Mouse (Mus musculus): ENCODE measurements at regions not wholly inside any gene's neighbourhood (a gene's known extent, or its start where the extent isn't known, plus 50 kb on each side); places are given as distances from the start of the nearest gene placed in this dataset.
A peak's percentile ranks its signal among the peaks of the same experiment; 100 is the strongest.

GRCm38 (mm10) chr9:61669729-61670520, 244.4 kb downstream of the Rplp1 start:
- no peak for DNase-seq

GRCm38 (mm10) chr9:61668723-61669122, 245.6 kb downstream of the Rplp1 start:
- no peak for DNase-seq

GRCm38 (mm10) chr9:61668157-61668697, 246.1 kb downstream of the Rplp1 start:
- no peak for DNase-seq

GRCm38 (mm10) chr9:61667453-61668074, 246.8 kb downstream of the Rplp1 start:
- no peak for DNase-seq

GRCm38 (mm10) chr9:61666761-61667332, 247.5 kb downstream of the Rplp1 start:
- DNase-seq = no peak

GRCm38 (mm10) chr9:61666118-61666517, 248.2 kb downstream of the Rplp1 start:
- DNase-seq = no peak

GRCm38 (mm10) chr9:61665254-61665653, 249.1 kb downstream of the Rplp1 start:
- no peak for DNase-seq

GRCm38 (mm10) chr9:61664000-61664622, 250.2 kb downstream of the Rplp1 start:
- DNase-seq = no peak

GRCm38 (mm10) chr9:61662055-61663028, 252.0 kb downstream of the Rplp1 start:
- no peak for DNase-seq

GRCm38 (mm10) chr9:61660191-61660590, 254.2 kb downstream of the Rplp1 start:
- no peak for DNase-seq

- DNase-seq = no peak
Measured at GRCm38 (mm10) chr9:61657996-61658395, 256.3 kb downstream of the Rplp1 start.

GRCm38 (mm10) chr9:61655433-61655981, 258.8 kb downstream of the Rplp1 start:
- DNase-seq = peak; percentile 43 to 59

GRCm38 (mm10) chr9:61645661-61646425, 268.5 kb downstream of the Rplp1 start:
- DNase-seq = no peak

GRCm38 (mm10) chr9:61640739-61641138, 268.6 kb downstream of the Tle3 start:
- no peak for DNase-seq

- no peak for DNase-seq
Measured at GRCm38 (mm10) chr9:61638908-61639307, 266.7 kb downstream of the Tle3 start.

GRCm38 (mm10) chr9:61633936-61634335, 261.8 kb downstream of the Tle3 start:
- DNase-seq = no peak

- no peak for DNase-seq
Measured at GRCm38 (mm10) chr9:61632602-61633001, 260.4 kb downstream of the Tle3 start.

- DNase-seq = peak; percentile 35 to 57
Measured at GRCm38 (mm10) chr9:61631097-61631496, 258.9 kb downstream of the Tle3 start.

- no peak for DNase-seq
Measured at GRCm38 (mm10) chr9:61627801-61628574, 255.8 kb downstream of the Tle3 start.

- DNase-seq = peak in 1 of 2 experiments; percentile 41
Measured at GRCm38 (mm10) chr9:61622933-61623332, 250.8 kb downstream of the Tle3 start.

Data from cerebellum, postnatal 10 days (tissue).